Mouse (Mus musculus) ovary, postnatal 14 days (tissue): ENCODE data around the gene Proca1.
A peak's percentile ranks its signal among the peaks of the same experiment; 100 is the strongest.

Source experiments
- DNase-seq: peaks from one replicate; pipeline ENCODE4 v3.0.0; 2022; ENCODE audit warnings: low spot score

The Proca1 gene

DNA sequence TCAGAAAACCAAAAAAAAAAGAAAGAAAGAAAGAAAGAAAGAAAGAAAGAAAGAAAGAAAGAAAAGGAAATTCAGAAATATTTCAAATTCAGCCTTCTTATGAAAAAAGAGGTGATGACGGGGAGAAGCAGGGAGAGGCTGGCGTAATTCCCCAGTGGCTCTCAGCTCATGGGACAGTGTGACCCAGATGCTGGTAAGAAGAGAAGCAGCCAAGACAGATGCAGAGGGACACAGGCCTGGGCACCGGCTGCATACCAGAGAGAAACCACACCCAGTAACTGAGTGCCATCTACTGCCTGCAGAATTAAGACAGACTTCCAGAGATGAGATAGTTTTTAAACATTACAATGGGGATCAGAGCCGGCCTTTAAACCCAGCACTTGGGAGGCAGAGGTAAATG, 30.4 kb downstream of the Proca1 start:
- DNase-seq, result no peak

DNA sequence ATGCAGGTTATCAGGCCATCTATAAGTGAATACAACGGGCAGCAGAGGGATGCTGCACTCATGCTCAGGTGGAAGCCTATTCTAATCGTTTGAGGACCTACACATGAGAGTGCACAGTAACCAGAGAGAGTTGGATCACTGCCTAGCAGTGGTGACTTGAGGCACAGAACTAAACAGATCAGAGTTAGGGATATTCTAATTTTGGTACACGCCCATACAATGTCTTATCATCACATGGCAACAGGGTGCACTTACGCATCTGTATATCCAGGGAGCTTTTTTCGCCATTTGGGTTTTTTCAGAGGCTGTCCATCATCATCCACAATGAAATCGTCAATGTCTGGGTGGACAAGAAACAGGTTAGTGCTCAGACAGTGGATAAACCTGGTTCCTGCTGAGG, 38.3 kb downstream of the Proca1 start:
- DNase-seq, result no peak

DNA sequence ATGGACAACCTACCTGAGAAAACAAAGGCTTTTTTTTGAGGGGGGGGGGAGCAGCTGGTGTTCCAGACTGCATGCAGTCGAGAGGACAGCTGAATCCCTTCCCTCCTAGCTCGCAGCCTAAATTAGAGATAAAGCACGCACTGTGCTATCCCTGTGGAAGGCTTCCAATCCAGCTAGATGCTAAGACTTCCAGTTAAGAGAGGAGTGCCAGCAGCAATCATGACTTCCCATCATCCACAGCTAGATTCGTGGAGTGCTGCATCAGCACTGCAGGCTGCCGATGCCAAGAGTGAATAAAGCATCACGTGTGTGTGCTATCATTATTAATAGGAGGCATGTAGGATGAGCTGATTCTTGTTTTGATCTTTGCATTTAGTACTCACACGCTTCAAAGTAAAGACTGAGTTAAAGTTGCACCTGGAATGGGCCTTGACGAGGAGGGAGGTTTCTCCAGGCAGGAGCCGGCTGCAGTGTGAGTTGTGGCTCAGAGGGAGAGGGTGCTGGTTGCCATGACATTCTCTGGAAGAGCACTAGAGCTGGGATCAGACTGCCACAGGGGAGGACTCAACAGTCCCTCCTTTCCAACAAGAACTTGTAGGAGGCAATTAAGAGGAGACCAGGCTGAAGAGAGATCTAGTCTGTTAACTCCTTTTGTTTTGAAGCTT, 47.1 kb downstream of the Proca1 start:
- DNase-seq, result no peak

DNA sequence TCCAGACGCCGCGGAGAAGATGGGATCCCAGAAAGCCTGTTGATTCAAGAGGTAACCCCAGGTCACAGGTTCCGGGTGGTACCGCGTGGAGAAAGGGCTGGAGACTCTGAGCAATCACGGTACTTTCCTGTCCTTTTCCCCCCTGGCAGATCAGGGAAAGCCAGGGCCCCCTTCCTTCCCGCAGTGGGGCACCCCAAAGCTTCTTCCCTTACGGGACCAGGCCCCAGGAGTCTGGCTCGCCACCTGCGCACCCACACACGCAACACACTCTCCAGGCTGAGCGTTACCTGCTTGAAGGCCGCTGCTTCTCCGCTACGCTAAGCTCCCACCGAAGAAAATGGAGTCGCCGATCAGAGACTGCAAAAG, 52.1 kb downstream of the Proca1 start:
- DNase-seq, result no peak

DNA sequence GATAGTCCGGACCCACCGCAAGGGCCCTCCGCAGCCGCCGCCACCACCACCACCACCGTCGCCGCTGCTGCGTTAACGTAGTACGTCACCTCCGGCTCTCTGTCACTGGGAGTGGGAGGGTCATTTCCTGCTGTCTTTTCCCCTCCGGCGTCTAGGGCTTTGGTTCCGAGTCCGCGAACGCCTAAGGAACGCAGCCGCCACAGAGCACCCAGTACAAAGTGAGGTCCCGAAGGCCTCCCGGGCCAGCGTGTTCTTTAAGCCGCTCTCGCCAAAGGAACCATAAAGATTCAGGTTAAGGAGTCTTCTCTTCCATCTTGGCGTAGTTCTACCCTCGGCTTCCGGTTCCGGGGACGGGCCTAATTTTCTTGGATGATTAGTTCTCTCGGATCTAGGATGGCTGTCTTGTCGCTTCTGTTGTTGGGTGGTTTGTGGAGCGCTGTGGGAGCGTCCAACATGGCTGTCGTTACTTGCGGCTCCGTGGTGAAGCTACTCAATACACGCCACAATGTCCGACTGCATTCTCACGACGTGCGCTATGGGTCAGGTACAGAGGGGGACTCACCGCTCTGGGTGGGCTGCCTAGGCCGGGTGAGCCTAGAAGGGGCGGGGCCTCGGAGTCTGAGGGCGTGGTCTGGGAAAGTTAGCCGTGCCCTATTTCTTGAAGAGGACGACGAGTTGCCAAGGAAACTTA, 52.6 kb downstream of the Proca1 start, which contains the start of the genes Sdf2 and Supt6:
Sdf2 (plus strand) TSS at position 120 of the 691 bp plus-strand sequence.
Supt6 (minus strand) TSS at position 361 of the 691 bp plus-strand sequence.
- DNase-seq, result peak; percentile 83

DNA sequence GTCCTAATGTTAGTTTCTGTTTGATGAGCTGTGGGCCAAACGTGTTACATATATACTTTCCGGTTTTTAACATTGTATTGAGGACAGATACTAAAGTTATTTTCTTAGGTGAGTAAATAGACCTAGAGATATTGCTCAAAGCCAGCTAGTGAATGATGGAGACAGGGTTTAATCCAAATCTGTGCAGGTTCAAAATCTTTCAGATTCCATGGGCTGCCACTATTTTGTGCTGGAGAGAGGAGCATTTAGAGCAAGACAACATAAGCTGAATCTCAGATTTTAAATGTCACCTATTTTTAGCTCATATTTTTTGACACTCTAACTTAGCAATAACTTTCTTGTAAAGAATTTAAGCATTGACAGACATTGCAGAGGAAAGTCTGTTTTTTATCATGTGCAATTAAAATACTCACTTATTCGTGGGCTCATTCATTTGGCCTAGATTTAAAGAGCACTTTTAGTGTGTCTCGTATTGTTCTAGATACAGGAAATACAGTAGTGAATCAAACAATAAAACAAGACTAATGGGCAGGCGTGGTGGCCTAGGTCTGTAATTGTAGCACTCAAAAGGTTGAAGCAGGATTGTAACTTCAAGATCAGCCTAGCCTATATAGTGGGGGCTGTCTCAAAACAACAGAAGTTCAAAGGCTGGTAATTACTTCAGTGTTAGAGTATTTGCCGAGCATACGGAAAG, 53.3 kb downstream of the Proca1 start:
- no peak for DNase-seq

DNA sequence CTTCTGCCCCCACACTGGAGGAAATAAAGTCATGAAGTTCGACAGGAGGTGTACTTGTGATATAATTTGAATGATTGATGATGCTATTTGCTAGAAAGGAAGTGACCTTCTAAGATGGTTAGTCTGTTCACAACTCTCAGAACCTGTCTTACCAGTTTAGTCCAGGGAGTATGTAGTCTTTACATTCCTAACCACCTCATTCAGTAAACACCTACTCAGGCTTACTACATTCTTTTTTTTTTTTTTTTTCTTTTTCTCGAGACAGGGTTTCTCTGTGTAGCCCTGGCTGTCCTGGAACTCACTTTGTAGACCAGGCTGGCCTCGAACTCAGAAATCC, 53.8 kb downstream of the Proca1 start:
- no peak for DNase-seq

DNA sequence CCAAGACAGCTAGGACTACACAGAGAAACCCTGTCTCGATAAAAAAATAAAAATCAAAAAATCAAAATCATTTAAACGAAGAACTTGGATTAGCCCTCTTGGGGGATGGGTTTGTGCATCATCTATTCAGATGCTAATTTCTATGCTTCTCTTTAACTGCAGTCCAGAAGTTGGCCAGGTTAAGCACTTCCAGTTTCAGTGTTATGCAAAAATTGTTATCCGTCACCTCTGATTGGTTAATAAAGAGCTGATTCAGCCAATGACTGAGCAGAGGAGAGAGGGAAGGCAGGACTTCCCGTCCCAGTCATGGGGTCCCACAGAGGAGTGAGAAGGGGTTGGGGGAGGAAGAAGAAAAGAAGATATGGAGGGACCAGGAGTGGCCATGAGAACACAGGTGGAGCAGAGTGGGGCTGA, 54.5 kb downstream of the Proca1 start:
- no peak for DNase-seq
